Mouse (Mus musculus) hindbrain, embryonic 11.5 days (tissue): ENCODE data around the gene 4933406M09Rik. TPM values are rescaled to one million over a fixed set of nuclear protein-coding genes. Genes with fewer than 3 reads are reported as not detected.

Source experiments
- ATAC-seq: fragments of 200-750 bp; cut with Nextera tagmentation; 2 replicates; pipeline ENCODE4 v1.8.0; 2017; ENCODE audit warnings: mild to moderate bottlenecking, moderate TSS enrichment, moderate library complexity; ENCODE audit not compliant: low FRiP score
- DNase-seq: peaks from one replicate; pipeline ENCODE4 v3.0.0-alpha.2; 2015; ENCODE audit warnings: low spot score
- H3K27ac ChIP-seq: fragments of 300-500 bp; sonication (generic); 2 replicates; pipeline ENCODE4 v1.5.1; 2014; ENCODE audit warnings: mild to moderate bottlenecking, low read depth, low read length
- H3K27me3 ChIP-seq: fragments of 300-500 bp; sonication (generic); 2 replicates; pipeline ENCODE4 v1.6.1; 2014; ENCODE audit warnings: mild to moderate bottlenecking, low read length, moderate library complexity, mixed read lengths; ENCODE audit not compliant: control insufficient read depth, insufficient read depth
- H3K36me3 ChIP-seq: fragments of 300-500 bp; sonication (generic); 2 replicates; pipeline ENCODE4 v1.6.1; 2014; ENCODE audit warnings: mild to moderate bottlenecking, low read length, moderate library complexity, mixed read lengths; ENCODE audit not compliant: control insufficient read depth, insufficient read depth
- H3K4me1 ChIP-seq: fragments of 300-500 bp; sonication (generic); replicated peaks from 2 replicates; pipeline ENCODE4 v1.6.1; 2014; ENCODE audit warnings: low read length, mixed read lengths; ENCODE audit not compliant: control insufficient read depth, insufficient read depth
- H3K4me2 ChIP-seq: fragments of 300-500 bp; sonication (generic); replicated peaks from 2 replicates; pipeline ENCODE4 v1.6.1; 2014; ENCODE audit warnings: mild to moderate bottlenecking, low read depth, low read length
- H3K4me3 ChIP-seq: fragments of 300-500 bp; sonication (generic); 2 replicates; pipeline ENCODE4 v1.5.1; 2014; ENCODE audit warnings: low read depth, low read length
- H3K9ac ChIP-seq: fragments of 300-500 bp; sonication (generic); 2 replicates; pipeline ENCODE4 v1.6.1; 2014; ENCODE audit warnings: low read depth, low read length
- H3K9me3 ChIP-seq: fragments of 300-500 bp; sonication (generic); 2 replicates; pipeline ENCODE4 v1.6.1; 2016; ENCODE audit warnings: low read length; ENCODE audit not compliant: control insufficient read depth
- WGBS: fragments of 180-500 bp; shearing (Covaris S2); extraction: QIAGEN DNeasy Blood & Tissue Kit; methylation state at CpG from one replicate; pipeline ENCODE4 v1.1.7; 2014; 5-methylcytosine and 5-hydroxymethylcytosine counted together
- polyA plus RNA-seq: library from polyadenylated mRNA; unstranded; fragments of >200 nt; fragmentation: Nextera tagmentation; extraction: Ambion mirVana; gene quantifications from 2 replicates; pipeline ENCODE4 v1.2.1, GENCODE M21; 2014

Gene 4933406M09Rik
- polyA plus RNA-seq, 1 experiment from 2014 or later = not detected

GRCm38 (mm10) chr1:134415168-134415831 lies 29.6 kb downstream of the 4933406M09Rik start, which contains the start of gene Adipor1:
Gene Adipor1, plus strand, starts transcription at chr1:134415378.
- Histone ChIP-seq H3K9me3 (no peaks in the 10 kb centered on the region), H3K4me1 (peaks cover 5% of the 10 kb centered on the region; the same call in 1 of the 2 replicates), H3K27me3 (no peaks in the 10 kb centered on the region), H3K4me3 (peak within 1 kb of the TSS; percentile 90), H3K9ac (peak within 1 kb of the TSS; percentile 86), H3K27ac (peak within 1 kb of the TSS; percentile 92), H3K4me2 (peak within 1 kb of the TSS; percentile 55), H3K36me3 (no peaks in the 10 kb centered on the region)
- under 1% methylated on average over 71 of the region's 77 CpGs for WGBS
- ATAC-seq = peak; percentile 100
- DNase-seq = peak; percentile 96

GRCm38 (mm10) chr1:134418414-134418975 lies 32.8 kb downstream of the 4933406M09Rik start:
- no peaks in the 10 kb centered on the region for H3K9me3 ChIP-seq
- WGBS = 86% methylated on average over 2 of the region's 2 CpGs

GRCm38 (mm10) chr1:134419176-134419575 lies 33.4 kb downstream of the 4933406M09Rik start:
- Histone ChIP-seq H3K27ac (no peak overlapping the region), H3K4me1 (peaks cover 5% of the 10 kb centered on the region; the same call in 1 of the 2 replicates), H3K27me3 (no peaks in the 10 kb centered on the region), H3K9ac (no peak overlapping the region), H3K4me3 (no peak overlapping the region), H3K36me3 (no peaks in the 10 kb centered on the region), H3K9me3 (no peaks in the 10 kb centered on the region), H3K4me2 (no peak overlapping the region)
- ATAC-seq (no peak), DNase-seq (no peak)
- WGBS = 80% methylated on average over 1 of the region's 1 CpGs

More at GRCm38 (mm10) chr1:134418414-134418975, 32.8 kb downstream of the 4933406M09Rik start:
- no peak overlapping the region for H3K4me2 ChIP-seq
- H3K9ac ChIP-seq = no peak overlapping the region
- H3K36me3 ChIP-seq = no peaks in the 10 kb centered on the region
- no peaks in the 10 kb centered on the region for H3K27me3 ChIP-seq
- H3K27ac ChIP-seq = no peak overlapping the region
- DNase-seq (no peak), ATAC-seq (no peak)
- no peak overlapping the region for H3K4me3 ChIP-seq
- H3K4me1 ChIP-seq = peaks cover 5% of the 10 kb centered on the region; the same call in 1 of the 2 replicates

- Histone ChIP-seq H3K27ac (no peak overlapping the region), H3K36me3 (0 out of 2 replicates have a peak, but pooled peaks cover 3% of the 10 kb centered on the region), H3K4me1 (peaks cover 5% of the 10 kb centered on the region; the same call in 1 of the 2 replicates), H3K4me3 (no peak overlapping the region), H3K9ac (no peak overlapping the region), H3K4me2 (no peak overlapping the region), H3K9me3 (no peaks in the 10 kb centered on the region), H3K27me3 (no peaks in the 10 kb centered on the region)
- no peak for DNase-seq
- 78% methylated on average over 5 of the region's 5 CpGs for WGBS
- no peak for ATAC-seq
Observed at GRCm38 (mm10) chr1:134419751-134420458, 34.2 kb downstream of the 4933406M09Rik start.

DNA sequence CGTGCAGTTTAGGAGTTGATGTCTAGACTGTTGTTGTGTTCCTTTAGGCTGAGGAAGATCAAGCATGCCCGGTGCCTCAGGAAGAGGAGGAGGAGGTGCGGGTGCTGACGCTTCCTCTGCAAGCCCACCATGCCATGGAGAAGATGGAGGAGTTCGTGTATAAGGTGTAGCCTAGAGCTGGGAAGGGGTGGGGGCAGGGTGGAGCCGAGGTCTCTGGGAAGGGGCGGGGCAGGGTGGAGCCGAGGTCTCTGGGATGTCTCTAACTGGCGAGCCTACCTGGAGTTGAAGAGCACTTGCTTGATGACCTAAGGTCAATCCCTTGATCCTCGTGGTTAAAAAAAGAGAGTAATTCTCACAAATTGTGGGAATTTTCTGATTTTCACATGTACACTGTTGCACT lies 38.2 kb downstream of the 4933406M09Rik start:
- no peaks in the 10 kb centered on the region for H3K9me3 ChIP-seq
- 79% methylated on average over 10 of the region's 10 CpGs for WGBS
- no peaks in the 10 kb centered on the region for H3K4me1 ChIP-seq
- no peak overlapping the region for H3K9ac ChIP-seq
- no peak for ATAC-seq
- no peaks in the 10 kb centered on the region for H3K27me3 ChIP-seq
- no peak overlapping the region for H3K4me3 ChIP-seq
- no peak overlapping the region for H3K27ac ChIP-seq
- H3K4me2 ChIP-seq = no peak overlapping the region
- no peak for DNase-seq
- 0 out of 2 replicates have a peak, but pooled peaks cover 9% of the 10 kb centered on the region for H3K36me3 ChIP-seq

DNA sequence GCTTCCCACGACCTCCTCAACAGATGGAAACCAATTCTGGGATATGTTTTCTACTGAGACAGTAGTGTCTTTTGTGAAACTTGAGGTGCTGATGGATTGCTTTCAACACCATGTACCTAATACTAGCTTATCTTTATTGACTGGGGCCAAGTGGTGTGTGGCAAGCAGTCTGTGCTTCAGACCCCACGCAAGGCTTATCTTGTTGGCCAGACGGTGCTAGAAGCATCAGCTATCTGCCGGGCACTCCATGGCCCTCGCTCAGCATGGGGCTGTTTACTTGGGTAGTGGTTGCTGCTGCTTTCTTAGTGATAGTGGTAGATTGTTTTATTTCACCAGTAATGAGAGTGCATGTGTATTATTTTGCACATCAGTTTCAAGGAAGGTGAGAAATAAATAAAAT lies 40.5 kb downstream of the 4933406M09Rik start:
- Histone ChIP-seq H3K27ac (no peak overlapping the region), H3K9ac (no peak overlapping the region), H3K9me3 (no peaks in the 10 kb centered on the region), H3K4me3 (no peak overlapping the region), H3K36me3 (0 out of 2 replicates have a peak, but pooled peaks cover 9% of the 10 kb centered on the region), H3K4me1 (no peaks in the 10 kb centered on the region), H3K4me2 (no peak overlapping the region), H3K27me3 (no peaks in the 10 kb centered on the region)
- ATAC-seq (no peak), DNase-seq (no peak)
- 79% methylated on average over 5 of the region's 5 CpGs for WGBS

GRCm38 (mm10) chr1:134433002-134433401 lies 47.3 kb downstream of the 4933406M09Rik start:
- ATAC-seq (no peak), DNase-seq (no peak)
- Histone ChIP-seq H3K36me3 (0 out of 2 replicates have a peak, but pooled peaks cover 5% of the 10 kb centered on the region), H3K4me1 (no peaks in the 10 kb centered on the region), H3K27ac (no peak overlapping the region), H3K4me3 (no peak overlapping the region), H3K4me2 (no peak overlapping the region), H3K27me3 (no peaks in the 10 kb centered on the region), H3K9ac (no peak overlapping the region), H3K9me3 (no peaks in the 10 kb centered on the region)
- 86% methylated on average over 10 of the region's 10 CpGs for WGBS

GRCm38 (mm10) chr1:134433473-134433872 lies 47.7 kb downstream of the 4933406M09Rik start:
- WGBS = 93% methylated on average over 4 of the region's 4 CpGs
- H3K9ac ChIP-seq = no peak overlapping the region
- no peak for ATAC-seq
- no peak overlapping the region for H3K27ac ChIP-seq
- H3K4me1 ChIP-seq = no peaks in the 10 kb centered on the region
- 0 out of 2 replicates have a peak, but pooled peaks cover 4% of the 10 kb centered on the region for H3K36me3 ChIP-seq
- no peak overlapping the region for H3K4me2 ChIP-seq
- H3K27me3 ChIP-seq = no peaks in the 10 kb centered on the region
- no peaks in the 10 kb centered on the region for H3K9me3 ChIP-seq
- H3K4me3 ChIP-seq = no peak overlapping the region
- no peak for DNase-seq
